Mouse (Mus musculus) forebrain, embryonic 14.5 days (tissue): Measurements from ENCODE around the gene Fgfr1op. TPM values are rescaled to one million over a fixed set of nuclear protein-coding genes. Genes with fewer than 3 reads are reported as not detected.

Experiments
- ATAC-seq: fragments of 200-750 bp; cut with Nextera tagmentation; 2 replicates; pipeline ENCODE4 v1.8.0; 2017; ENCODE audit warnings: mild to moderate bottlenecking, moderate library complexity
- DNase-seq: peaks from one replicate; pipeline ENCODE4 v3.0.0-alpha.2; 2015; ENCODE audit warnings: low spot score
- H3K27ac ChIP-seq: fragments of 300-500 bp; sonication (generic); 2 replicates; pipeline ENCODE4 v1.5.1; 2014; ENCODE audit warnings: low read depth, mild to moderate bottlenecking, control low read depth, low read length, moderate library complexity
- H3K27me3 ChIP-seq: fragments of 300-500 bp; sonication (generic); replicated peaks from 2 replicates; pipeline ENCODE4 v1.6.1; 2014; ENCODE audit warnings: low read length, control low read depth, mixed read lengths; ENCODE audit not compliant: control insufficient read depth, insufficient read depth
- H3K36me3 ChIP-seq: fragments of 300-500 bp; sonication (generic); 2 replicates; pipeline ENCODE4 v1.6.1; 2014; ENCODE audit warnings: low read length, control low read depth; ENCODE audit not compliant: control insufficient read depth, insufficient read depth
- H3K4me1 ChIP-seq: fragments of 300-500 bp; sonication (generic); 2 replicates; pipeline ENCODE4 v1.6.1; 2014; ENCODE audit warnings: antibody characterized with exemption, low read length, control low read depth; ENCODE audit not compliant: control insufficient read depth, insufficient read depth
- H3K4me2 ChIP-seq: fragments of 300-500 bp; sonication (generic); 2 replicates; pipeline ENCODE4 v1.6.1; 2014; ENCODE audit warnings: mild to moderate bottlenecking, control low read depth, low read length
- H3K4me3 ChIP-seq: fragments of 300-500 bp; sonication (generic); 2 replicates; pipeline ENCODE4 v1.5.1; 2014; ENCODE audit warnings: low read depth, low read length, control low read depth
- H3K9ac ChIP-seq: fragments of 300-500 bp; sonication (generic); 2 replicates; pipeline ENCODE4 v1.6.1; 2014; ENCODE audit warnings: mild to moderate bottlenecking, low read length, control low read depth, moderate library complexity
- H3K9me3 ChIP-seq: fragments of 300-500 bp; sonication (generic); replicated peaks from 2 replicates; pipeline ENCODE4 v1.6.1; 2016; ENCODE audit warnings: low read length, control low read depth, mixed read lengths; ENCODE audit not compliant: control insufficient read depth
- WGBS: fragments of 180-500 bp; shearing (Covaris S2); extraction: QIAGEN DNeasy Blood & Tissue Kit; methylation state at CpG from one replicate; pipeline ENCODE4 v1.1.7; 2014; 5-methylcytosine and 5-hydroxymethylcytosine counted together
- polyA plus RNA-seq: library from polyadenylated mRNA; unstranded; fragments of >200 nt; fragmentation: Nextera tagmentation; extraction: Ambion mirVana; gene quantifications from 2 replicates; pipeline ENCODE4 v1.2.1, GENCODE M21; 2014

Gene Fgfr1op
- polyA plus RNA-seq, 1 experiment from 2014 or later, result 28.3 TPM

GRCm38 (mm10) chr17:8210170-8210569 is 44.9 kb downstream of the Fgfr1op start:
- no peak overlapping the region for H3K27ac ChIP-seq
- no peak overlapping the region for H3K4me2 ChIP-seq
- no peak for DNase-seq
- H3K36me3 ChIP-seq, result no peaks in the 10 kb centered on the region
- ATAC-seq, result no peak
- no peak overlapping the region for H3K4me3 ChIP-seq
- no peaks in the 10 kb centered on the region for H3K4me1 ChIP-seq
- no peak overlapping the region for H3K9ac ChIP-seq
- H3K27me3 ChIP-seq, result no peaks in the 10 kb centered on the region
- 61% methylated on average over 3 of the region's 3 CpGs for WGBS
- no peaks in the 10 kb centered on the region for H3K9me3 ChIP-seq

GRCm38 (mm10) chr17:8210675-8211074 is 45.4 kb downstream of the Fgfr1op start:
- Histone ChIP-seq H3K36me3 (no peaks in the 10 kb centered on the region), H3K4me3 (no peak overlapping the region), H3K4me1 (no peaks in the 10 kb centered on the region), H3K27me3 (no peaks in the 10 kb centered on the region), H3K9me3 (no peaks in the 10 kb centered on the region), H3K4me2 (no peak overlapping the region), H3K9ac (no peak overlapping the region), H3K27ac (no peak overlapping the region)
- ATAC-seq, result no peak
- no peak for DNase-seq
- WGBS, result 82% methylated on average over 10 of the region's 10 CpGs

- WGBS, result 93% methylated on average over 6 of the region's 6 CpGs
- Histone ChIP-seq H3K4me2 (no peak overlapping the region), H3K9ac (no peak overlapping the region), H3K9me3 (no peaks in the 10 kb centered on the region), H3K36me3 (no peaks in the 10 kb centered on the region), H3K4me1 (no peaks in the 10 kb centered on the region), H3K27me3 (no peaks in the 10 kb centered on the region), H3K27ac (no peak overlapping the region), H3K4me3 (no peak overlapping the region)
- DNase-seq (no peak), ATAC-seq (no peak)
These were observed 46.1 kb downstream of the Fgfr1op start for GRCm38 (mm10) chr17:8211399-8211798.

- Histone ChIP-seq H3K9ac (no peak overlapping the region), H3K4me2 (no peak overlapping the region), H3K4me3 (no peak overlapping the region), H3K27me3 (no peaks in the 10 kb centered on the region), H3K9me3 (no peaks in the 10 kb centered on the region), H3K36me3 (no peaks in the 10 kb centered on the region), H3K4me1 (no peaks in the 10 kb centered on the region), H3K27ac (no peak overlapping the region)
- DNase-seq, result no peak
- WGBS, result 93% methylated on average over 1 of the region's 1 CpGs
- ATAC-seq, result no peak
These were observed 49.1 kb downstream of the Fgfr1op start for GRCm38 (mm10) chr17:8214369-8214768.

- DNase-seq (no peak), ATAC-seq (no peak)
- no peaks in the 10 kb centered on the region for H3K4me1 ChIP-seq
- no peaks in the 10 kb centered on the region for H3K27me3 ChIP-seq
- H3K4me2 ChIP-seq, result no peak overlapping the region
- H3K27ac ChIP-seq, result no peak overlapping the region
- WGBS, result 87% methylated on average over 12 of the region's 12 CpGs
- H3K9me3 ChIP-seq, result no peaks in the 10 kb centered on the region
- no peaks in the 10 kb centered on the region for H3K36me3 ChIP-seq
- H3K9ac ChIP-seq, result no peak overlapping the region
- no peak overlapping the region for H3K4me3 ChIP-seq
These were observed 49.9 kb downstream of the Fgfr1op start for GRCm38 (mm10) chr17:8215016-8215745.

- H3K4me2 ChIP-seq, result no peak overlapping the region
- no peak for DNase-seq
- H3K9ac ChIP-seq, result no peak overlapping the region
- H3K4me1 ChIP-seq, result no peaks in the 10 kb centered on the region
- H3K36me3 ChIP-seq, result no peaks in the 10 kb centered on the region
- no peak overlapping the region for H3K4me3 ChIP-seq
- ATAC-seq, result no peak
- H3K27ac ChIP-seq, result no peak overlapping the region
- WGBS, result 82% methylated on average over 10 of the region's 10 CpGs
- H3K27me3 ChIP-seq, result no peaks in the 10 kb centered on the region
- no peaks in the 10 kb centered on the region for H3K9me3 ChIP-seq
These were observed 57.9 kb downstream of the Fgfr1op start for GRCm38 (mm10) chr17:8223225-8223624.

- 96% methylated on average over 1 of the region's 1 CpGs for WGBS
- Histone ChIP-seq H3K4me2 (no peak overlapping the region), H3K9ac (no peak overlapping the region), H3K9me3 (no peaks in the 10 kb centered on the region), H3K27ac (no peak overlapping the region), H3K36me3 (no peaks in the 10 kb centered on the region), H3K4me3 (no peak overlapping the region), H3K4me1 (no peaks in the 10 kb centered on the region), H3K27me3 (no peaks in the 10 kb centered on the region)
- DNase-seq, result no peak
- no peak for ATAC-seq
These were observed 58.8 kb downstream of the Fgfr1op start for GRCm38 (mm10) chr17:8224072-8224471.

- Histone ChIP-seq H3K4me1 (no peaks in the 10 kb centered on the region), H3K9ac (no peak overlapping the region), H3K9me3 (no peaks in the 10 kb centered on the region), H3K36me3 (no peaks in the 10 kb centered on the region), H3K27me3 (no peaks in the 10 kb centered on the region), H3K27ac (no peak overlapping the region), H3K4me2 (no peak overlapping the region), H3K4me3 (no peak overlapping the region)
- ATAC-seq (no peak), DNase-seq (no peak)
- 94% methylated on average over 2 of the region's 2 CpGs for WGBS
These were observed 59.9 kb downstream of the Fgfr1op start for GRCm38 (mm10) chr17:8225166-8225565.

GRCm38 (mm10) chr17:8225746-8226145 is 60.4 kb downstream of the Fgfr1op start:
- Histone ChIP-seq H3K27me3 (no peaks in the 10 kb centered on the region), H3K4me1 (no peaks in the 10 kb centered on the region), H3K27ac (no peak overlapping the region), H3K4me2 (no peak overlapping the region), H3K9me3 (no peaks in the 10 kb centered on the region), H3K4me3 (no peak overlapping the region), H3K9ac (no peak overlapping the region), H3K36me3 (no peaks in the 10 kb centered on the region)
- 70% methylated on average over 4 of the region's 4 CpGs for WGBS
- no peak for DNase-seq
- no peak for ATAC-seq
